Mouse (Mus musculus) G1E (cell line): Measurements from ENCODE around the gene Rbm8a2.

Experiments used
- CTCF ChIP-seq: IDR thresholded peaks from 2 replicates; pipeline ENCODE4 v1.5.1; 2012; ENCODE audit warnings: low read depth, low read length, inconsistent platforms, mixed read lengths
- GATA1 ChIP-seq: IDR thresholded peaks from 2 replicates; pipeline ENCODE4 v1.6.1; 2012; ENCODE audit warnings: borderline replicate concordance, low read length, inconsistent platforms, mixed read lengths

GRCm38 (mm10) chr1:176000599-176000998 lies 21.7 kb upstream of the Rbm8a2 start:
- TF ChIP-seq CTCF (no peak), GATA1 (no peak)
